Mouse (Mus musculus) forebrain, embryonic 13.5 days (tissue): Measurements from ENCODE around the gene Ipo7. TPM values are rescaled to one million over a fixed set of nuclear protein-coding genes. Genes with fewer than 3 reads are reported as not detected.

ENCODE experiments used
- ATAC-seq: fragments of 200-750 bp; cut with Nextera tagmentation; 2 replicates; pipeline ENCODE4 v1.8.0; 2017
- H3K27ac ChIP-seq: fragments of 300-500 bp; sonication (generic); 2 replicates; pipeline ENCODE4 v1.5.1; 2015; ENCODE audit warnings: inconsistent platforms, mild to moderate bottlenecking, moderate library complexity
- H3K27me3 ChIP-seq: fragments of 300-500 bp; sonication (generic); 2 replicates; pipeline ENCODE4 v1.6.1; 2015; ENCODE audit warnings: mild to moderate bottlenecking, inconsistent platforms
- H3K36me3 ChIP-seq: fragments of 300-500 bp; sonication (generic); 2 replicates; pipeline ENCODE4 v1.6.1; 2015; ENCODE audit warnings: mild to moderate bottlenecking, inconsistent platforms; ENCODE audit not compliant: poor library complexity, severe bottlenecking
- H3K4me1 ChIP-seq: fragments of 300-500 bp; sonication (generic); 2 replicates; pipeline ENCODE4 v1.6.1; 2015; ENCODE audit warnings: inconsistent platforms
- H3K4me2 ChIP-seq: fragments of 300-500 bp; sonication (generic); 2 replicates; pipeline ENCODE4 v1.6.1; 2015; ENCODE audit warnings: inconsistent platforms, mild to moderate bottlenecking, moderate library complexity
- H3K4me3 ChIP-seq: fragments of 300-500 bp; sonication (generic); 2 replicates; pipeline ENCODE4 v1.5.1; 2015; ENCODE audit warnings: mild to moderate bottlenecking, inconsistent platforms
- H3K9ac ChIP-seq: fragments of 300-500 bp; sonication (generic); 2 replicates; pipeline ENCODE4 v1.6.1; 2015; ENCODE audit warnings: mild to moderate bottlenecking, inconsistent platforms
- H3K9me3 ChIP-seq: fragments of 300-500 bp; sonication (generic); replicated peaks from 2 replicates; pipeline ENCODE4 v1.6.1; 2016; ENCODE audit warnings: inconsistent platforms
- WGBS: fragments of 180-500 bp; shearing (Covaris S2); methylation state at CpG from one replicate; pipeline ENCODE4 v1.1.7; 2015; 5-methylcytosine and 5-hydroxymethylcytosine counted together
- polyA plus RNA-seq: library from polyadenylated mRNA; unstranded; fragments of >200 nt; fragmentation: Nextera tagmentation; extraction: Ambion mirVana; gene quantifications from 2 replicates; pipeline ENCODE4 v1.2.1, GENCODE M21; 2015

Ipo7 gene
- polyA plus RNA-seq, 1 experiment from 2014 or later: 45.8 TPM

GRCm38 (mm10) chr7:110083386-110084165 lies 65.5 kb downstream of the Ipo7 start:
- H3K36me3 ChIP-seq: peaks cover 99% of the 10 kb centered on the region
- H3K9me3 ChIP-seq: no peaks in the 10 kb centered on the region
- no peaks in the 10 kb centered on the region for H3K27me3 ChIP-seq
- peak overlapping the region; percentile 75 for H3K27ac ChIP-seq
- peak; percentile 78 for ATAC-seq
- WGBS: 71% methylated on average over 13 of the region's 13 CpGs
- H3K4me3 ChIP-seq: no peak overlapping the region
- H3K4me2 ChIP-seq: no peak overlapping the region
- no peaks in the 10 kb centered on the region for H3K4me1 ChIP-seq
- H3K9ac ChIP-seq: no peak overlapping the region

DNA sequence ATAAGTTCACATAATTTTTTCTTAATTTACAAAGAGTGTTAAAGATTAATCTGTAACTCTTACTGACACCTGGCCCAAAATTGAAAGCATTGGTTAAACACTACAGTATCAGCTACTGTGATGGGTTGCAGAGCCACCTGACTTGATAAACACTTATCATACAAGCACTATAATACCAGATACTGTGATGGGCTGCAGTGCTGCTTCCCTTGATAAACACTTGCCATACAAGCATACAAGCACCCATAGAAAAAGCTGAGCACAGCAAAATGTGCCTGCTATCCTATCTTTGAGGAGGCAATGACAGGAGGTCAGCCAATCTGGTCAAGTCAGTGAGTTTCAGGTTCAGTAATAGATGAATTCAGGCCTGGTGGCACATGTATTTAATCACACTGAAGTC lies 67.1 kb downstream of the Ipo7 start:
- no peaks in the 10 kb centered on the region for H3K27me3 ChIP-seq
- no peak overlapping the region for H3K4me2 ChIP-seq
- ATAC-seq: no peak
- H3K4me1 ChIP-seq: no peaks in the 10 kb centered on the region
- peaks cover 98% of the 10 kb centered on the region for H3K36me3 ChIP-seq
- no peak overlapping the region for H3K9ac ChIP-seq
- H3K27ac ChIP-seq: no peak overlapping the region
- no peak overlapping the region for H3K4me3 ChIP-seq
- no peaks in the 10 kb centered on the region for H3K9me3 ChIP-seq

GRCm38 (mm10) chr7:110087914-110088313 lies 69.8 kb downstream of the Ipo7 start:
- H3K4me2 ChIP-seq: no peak overlapping the region
- no peak overlapping the region for H3K4me3 ChIP-seq
- H3K9ac ChIP-seq: no peak overlapping the region
- no peaks in the 10 kb centered on the region for H3K9me3 ChIP-seq
- H3K27me3 ChIP-seq: no peaks in the 10 kb centered on the region
- H3K36me3 ChIP-seq: peaks cover 98% of the 10 kb centered on the region
- no peak for ATAC-seq
- 78% methylated on average over 4 of the region's 4 CpGs for WGBS
- no peak overlapping the region for H3K27ac ChIP-seq
- peaks cover 7% of the 10 kb centered on the region; the same call in 1 of the 2 replicates for H3K4me1 ChIP-seq

DNA sequence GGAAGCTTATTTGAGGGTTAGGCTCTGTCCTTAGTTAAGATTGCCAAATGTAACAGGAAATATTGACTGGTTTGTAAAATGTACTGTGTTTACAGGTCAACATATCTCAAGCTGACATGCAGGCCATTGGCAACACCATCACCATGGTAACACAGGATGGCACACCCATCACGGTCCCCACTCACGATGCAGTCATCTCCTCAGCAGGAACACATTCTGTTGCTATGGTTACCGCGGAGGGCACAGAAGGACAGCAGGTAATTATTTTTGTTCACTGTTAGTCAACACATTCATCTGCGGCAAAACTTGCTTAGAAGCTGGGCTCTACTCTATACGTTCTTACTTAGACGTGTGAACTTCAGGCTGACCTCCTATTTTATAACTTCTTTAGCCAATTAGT lies 73.6 kb downstream of the Ipo7 start:
- H3K4me3 ChIP-seq: no peak overlapping the region
- no peaks in the 10 kb centered on the region for H3K9me3 ChIP-seq
- peaks cover 7% of the 10 kb centered on the region; the same call in 1 of the 2 replicates for H3K4me1 ChIP-seq
- H3K4me2 ChIP-seq: no peak overlapping the region
- H3K27ac ChIP-seq: no peak overlapping the region
- H3K27me3 ChIP-seq: no peaks in the 10 kb centered on the region
- no peak overlapping the region for H3K9ac ChIP-seq
- ATAC-seq: 0 out of 2 replicates have a peak, but pooled peaks have one; percentile 33
- H3K36me3 ChIP-seq: peaks cover 95% of the 10 kb centered on the region
- WGBS: 48% methylated on average over 7 of the region's 7 CpGs

DNA sequence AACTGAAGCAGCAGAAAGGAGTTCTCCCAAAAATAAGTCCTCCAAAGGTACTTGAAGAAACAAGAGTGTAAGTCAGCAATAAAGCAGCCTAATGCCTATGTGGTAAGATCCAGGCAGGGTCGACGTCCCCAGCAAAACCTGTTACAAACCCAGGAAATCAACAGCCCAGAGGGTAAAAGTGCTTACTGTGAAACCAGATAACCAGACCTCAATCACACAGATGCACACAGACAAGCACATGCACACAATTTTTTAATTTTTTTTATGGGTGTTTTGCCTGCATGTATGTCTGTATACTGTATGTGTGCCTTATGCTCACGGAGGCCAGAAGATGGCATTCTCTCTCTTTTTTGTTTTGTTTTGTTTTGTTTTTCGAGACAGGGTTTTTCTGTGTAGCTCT lies 78.3 kb downstream of the Ipo7 start:
- no peak for ATAC-seq
- WGBS: 90% methylated on average over 4 of the region's 4 CpGs
- H3K4me2 ChIP-seq: no peak overlapping the region
- no peaks in the 10 kb centered on the region for H3K9me3 ChIP-seq
- H3K9ac ChIP-seq: no peak overlapping the region
- H3K27me3 ChIP-seq: no peaks in the 10 kb centered on the region
- peaks cover 54% of the 10 kb centered on the region for H3K36me3 ChIP-seq
- H3K4me3 ChIP-seq: no peak overlapping the region
- peaks cover 6% of the 10 kb centered on the region; the same call in 1 of the 2 replicates for H3K4me1 ChIP-seq
- no peak overlapping the region for H3K27ac ChIP-seq

GRCm38 (mm10) chr7:110097106-110097793 lies 79.2 kb downstream of the Ipo7 start:
- WGBS: 80% methylated on average over 7 of the region's 7 CpGs
- Histone ChIP-seq H3K4me3 (no peak overlapping the region), H3K9ac (no peak overlapping the region), H3K27ac (no peak overlapping the region), H3K9me3 (no peaks in the 10 kb centered on the region), H3K4me1 (no peaks in the 10 kb centered on the region), H3K4me2 (no peak overlapping the region), H3K36me3 (peaks cover 45% of the 10 kb centered on the region), H3K27me3 (no peaks in the 10 kb centered on the region)
- no peak for ATAC-seq

GRCm38 (mm10) chr7:110100854-110101253 lies 82.8 kb downstream of the Ipo7 start:
- no peak overlapping the region for H3K9ac ChIP-seq
- H3K36me3 ChIP-seq: peaks cover 13% of the 10 kb centered on the region
- 57% methylated on average over 6 of the region's 6 CpGs for WGBS
- H3K4me1 ChIP-seq: no peaks in the 10 kb centered on the region
- no peak for ATAC-seq
- no peak overlapping the region for H3K4me2 ChIP-seq
- no peaks in the 10 kb centered on the region for H3K27me3 ChIP-seq
- no peak overlapping the region for H3K27ac ChIP-seq
- no peaks in the 10 kb centered on the region for H3K9me3 ChIP-seq
- H3K4me3 ChIP-seq: no peak overlapping the region

GRCm38 (mm10) chr7:110101266-110101665 lies 83.2 kb downstream of the Ipo7 start:
- no peaks in the 10 kb centered on the region for H3K4me1 ChIP-seq
- no peak overlapping the region for H3K9ac ChIP-seq
- H3K4me3 ChIP-seq: no peak overlapping the region
- peaks cover 9% of the 10 kb centered on the region for H3K36me3 ChIP-seq
- H3K4me2 ChIP-seq: no peak overlapping the region
- no peaks in the 10 kb centered on the region for H3K9me3 ChIP-seq
- H3K27ac ChIP-seq: no peak overlapping the region
- 84% methylated on average over 5 of the region's 5 CpGs for WGBS
- no peak for ATAC-seq
- no peaks in the 10 kb centered on the region for H3K27me3 ChIP-seq

DNA sequence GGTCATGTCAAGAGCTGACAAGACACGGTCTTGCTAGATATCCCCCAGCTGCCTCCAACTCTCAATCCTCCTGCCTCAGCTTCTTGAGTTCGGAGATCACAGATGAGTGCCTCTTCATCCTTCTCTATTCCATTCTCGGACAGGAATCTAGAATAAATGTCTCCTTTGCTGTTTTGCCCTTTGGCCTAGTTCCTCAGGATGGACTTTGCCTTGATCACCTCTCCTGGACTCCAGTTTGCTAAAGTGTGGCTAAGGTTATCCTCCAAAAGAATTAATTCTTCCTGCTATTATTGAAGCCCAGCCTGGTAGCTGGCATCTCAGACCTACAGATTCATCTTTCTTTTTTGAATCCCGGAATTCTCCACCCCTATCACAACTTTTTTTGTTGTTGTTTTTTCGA lies 87.0 kb downstream of the Ipo7 start:
- no peaks in the 10 kb centered on the region for H3K36me3 ChIP-seq
- peaks cover 7% of the 10 kb centered on the region for H3K4me1 ChIP-seq
- no peak overlapping the region for H3K27ac ChIP-seq
- H3K9ac ChIP-seq: no peak overlapping the region
- H3K4me2 ChIP-seq: no peak overlapping the region
- H3K4me3 ChIP-seq: no peak overlapping the region
- H3K9me3 ChIP-seq: no peaks in the 10 kb centered on the region
- H3K27me3 ChIP-seq: no peaks in the 10 kb centered on the region
- 87% methylated on average over 5 of the region's 5 CpGs for WGBS
- no peak for ATAC-seq

Other genes with a start within 250 kb of the Ipo7 start
- gene Nrip3, start 236.2 kb upstream of the Ipo7 start, polyA plus RNA-seq: 2.7 TPM in 2 replicates
- gene Scube2, start 152.6 kb upstream of the Ipo7 start, polyA plus RNA-seq: 0.77 and 0.79 TPM in 2 replicates
- 47.9 and 49.3 TPM in 2 replicates for gene Dennd5a, start 57.8 kb upstream of the Ipo7 start, polyA plus RNA-seq
- gene Tmem41b, start 31.3 kb upstream of the Ipo7 start, polyA plus RNA-seq: 69.5 and 71.4 TPM in 2 replicates
- gene Zfp143, start 42.9 kb downstream of the Ipo7 start, polyA plus RNA-seq: 27.2 and 27.6 TPM in 2 replicates
- gene Wee1, start 103.8 kb downstream of the Ipo7 start, polyA plus RNA-seq: 16.2 and 17.7 TPM in 2 replicates
- gene Swap70, start 203.4 kb downstream of the Ipo7 start, polyA plus RNA-seq: 14.3 and 16.3 TPM in 2 replicates